Mouse (Mus musculus) adipose tissue, adult 10 weeks (tissue): Measurements from ENCODE around the gene Gm4836. TPM values are rescaled to one million over a fixed set of nuclear protein-coding genes. Genes with fewer than 3 reads are reported as not detected.

Source experiments
- polyA plus RNA-seq: library from polyadenylated mRNA; stranded (reverse); fragments of 350-450 nt; fragmentation: Illumina TruSeq; extraction: RNeasy Lipid Tissue Mini Kit (QIAGEN cat#74804); gene quantifications from one replicate; pipeline ENCODE4 v1.2.3, GENCODE M21; 2014; ENCODE audit warnings: low read depth, low replicate concordance

Gene Gm4836
- polyA plus RNA-seq, result not detected

GRCm38 (mm10) chrX:28293532-28293931 is at the start of gene Gm4836:
Gm4836 (minus strand) TSS chrX:28293632.

